ENCODE assay signal across 19 mouse cellular contexts in the genomic region with DNA sequence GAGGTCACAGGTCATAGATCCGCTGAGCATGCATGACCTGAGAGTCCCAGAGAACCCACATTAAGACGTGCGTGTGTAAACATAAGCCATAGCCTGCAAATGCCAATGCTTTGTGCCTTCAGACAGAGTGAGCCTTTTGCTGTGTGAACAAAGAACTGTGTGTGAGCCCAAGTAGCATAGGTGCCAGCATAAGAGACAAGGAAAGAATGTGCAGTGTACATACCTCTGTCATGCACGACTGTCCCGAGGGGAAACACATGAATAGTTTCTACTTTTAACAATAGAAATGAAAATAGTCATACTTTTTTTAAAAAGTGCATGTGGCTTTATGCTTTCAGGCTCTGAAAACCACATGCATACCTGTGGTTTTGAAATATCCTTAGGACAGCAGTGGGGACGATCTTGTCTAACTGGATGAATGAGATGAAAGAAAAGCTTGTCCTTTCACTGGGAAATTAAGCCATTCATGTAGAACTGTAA.
DNase-seq lines count a peak whose midpoint lies in the region; ATAC-seq lines count a peak whose summit lies in the region.
"Had no signal": no experiment of that assay in that cellular context is flagged by ENCODE, and none has a peak within 500 bp of the region (broad histone marks: within the 10 kb centered on the region; RNA-seq: fewer than 3 reads in every experiment).

No protein-coding gene starts in this region.

- H3K27ac ChIP-seq in forebrain, embryonic 11.5 days (ENCODE audit: low read depth, low read length), result no peak overlapping the region
- H3K27ac ChIP-seq in forebrain, embryonic 13.5 days, result no peak overlapping the region; the same call in 1 of the 2 replicates
- H3K27ac ChIP-seq in midbrain, embryonic 12.5 days (replicated peaks), result no peak overlapping the region
- H3K27ac ChIP-seq in midbrain, embryonic 10.5 days (replicated peaks), result no peak overlapping the region
- peak overlapping the region; percentile 46 for H3K27ac ChIP-seq in embryonic facial prominence, embryonic 14.5 days (replicated peaks; ENCODE audit: low read depth, low read length)
- H3K27ac ChIP-seq in stomach, embryonic 15.5 days, result no peak overlapping the region
- H3K27ac ChIP-seq: hindbrain, embryonic 15.5 days; liver, embryonic 14.5 days; macrophage had no signal

- no peak for DNase-seq in forebrain, embryonic 11.5 days (ENCODE audit: low spot score)
- DNase-seq in midbrain, embryonic 10.5 days (ENCODE audit: low spot score), result no peak
- DNase-seq in embryonic facial prominence, embryonic 14.5 days (ENCODE audit: low spot score), result peak; percentile 90
- DNase-seq in spleen, adult 12 weeks (ENCODE audit: low spot score), result no peak
- DNase-seq in left cerebral cortex, postnatal 4 days, result no peak
- DNase-seq: B cell, adult 2 months; cerebellum, postnatal 14 days; heart, postnatal 14 days; kidney, adult 11 months; kidney, postnatal 4 days; retina, postnatal 1 day; spleen, adult 18-20 months had no signal

- H3K4me3 ChIP-seq in forebrain, embryonic 11.5 days (ENCODE audit: low read depth, low read length), result no peak overlapping the region
- no peak overlapping the region for H3K4me3 ChIP-seq in forebrain, embryonic 13.5 days
- no peak overlapping the region for H3K4me3 ChIP-seq in midbrain, embryonic 12.5 days
- no peak overlapping the region for H3K4me3 ChIP-seq in midbrain, embryonic 10.5 days
- H3K4me3 ChIP-seq in embryonic facial prominence, embryonic 14.5 days (ENCODE audit: low read depth, low read length), result no peak overlapping the region
- no peak overlapping the region for H3K4me3 ChIP-seq in stomach, embryonic 15.5 days (replicated peaks)
- H3K4me3 ChIP-seq: hindbrain, embryonic 15.5 days had no signal

- 0 out of 2 replicates have a peak, but pooled peaks have one; percentile 27 for ATAC-seq in forebrain, embryonic 11.5 days (replicated peaks; ENCODE audit: low FRiP score)
- ATAC-seq in forebrain, embryonic 13.5 days, result no peak
- ATAC-seq in midbrain, embryonic 12.5 days (ENCODE audit: low FRiP score, low read depth), result 0 out of 2 replicates have a peak, but pooled peaks have one; percentile 38
- peak; percentile 94 for ATAC-seq in embryonic facial prominence, embryonic 14.5 days (ENCODE audit: low read depth)
- peak; percentile 56; the same call in 1 of the 2 replicates for ATAC-seq in stomach, embryonic 15.5 days (ENCODE audit: insufficient read depth, low FRiP score, low read depth)

- H3K27me3 ChIP-seq in forebrain, embryonic 11.5 days (ENCODE audit: control insufficient read depth, insufficient read depth, low read length), result no peaks in the 10 kb centered on the region
- no peaks in the 10 kb centered on the region for H3K27me3 ChIP-seq in forebrain, embryonic 13.5 days
- no peaks in the 10 kb centered on the region for H3K27me3 ChIP-seq in midbrain, embryonic 12.5 days
- H3K27me3 ChIP-seq in midbrain, embryonic 10.5 days (ENCODE audit: low read depth, poor library complexity, severe bottlenecking), result no peaks in the 10 kb centered on the region
- no peaks in the 10 kb centered on the region for H3K27me3 ChIP-seq in embryonic facial prominence, embryonic 14.5 days (replicated peaks; ENCODE audit: control insufficient read depth, insufficient read depth, low read length)
- no peaks in the 10 kb centered on the region for H3K27me3 ChIP-seq in stomach, embryonic 15.5 days (replicated peaks)
- H3K27me3 ChIP-seq: hindbrain, embryonic 15.5 days had no signal

- H3K4me1 ChIP-seq in forebrain, embryonic 11.5 days (replicated peaks; ENCODE audit: control insufficient read depth, insufficient read depth, low read length), result no peaks in the 10 kb centered on the region; the same call in 1 of the 2 replicates
- H3K4me1 ChIP-seq in forebrain, embryonic 13.5 days, result peaks cover 12% of the 10 kb centered on the region; the same call in 1 of the 2 replicates
- H3K4me1 ChIP-seq in midbrain, embryonic 12.5 days, result peaks cover 12% of the 10 kb centered on the region
- H3K4me1 ChIP-seq in midbrain, embryonic 10.5 days, result peaks cover 37% of the 10 kb centered on the region
- peaks cover 33% of the 10 kb centered on the region for H3K4me1 ChIP-seq in embryonic facial prominence, embryonic 14.5 days (ENCODE audit: control insufficient read depth, insufficient read depth, low read length)
- no peaks in the 10 kb centered on the region for H3K4me1 ChIP-seq in stomach, embryonic 15.5 days

- H3K9me3 ChIP-seq in forebrain, embryonic 11.5 days (ENCODE audit: control insufficient read depth, low read length), result no peaks in the 10 kb centered on the region
- H3K9me3 ChIP-seq in forebrain, embryonic 13.5 days (replicated peaks), result no peaks in the 10 kb centered on the region
- no peaks in the 10 kb centered on the region for H3K9me3 ChIP-seq in midbrain, embryonic 12.5 days
- H3K9me3 ChIP-seq in midbrain, embryonic 10.5 days (replicated peaks), result no peaks in the 10 kb centered on the region
- no peaks in the 10 kb centered on the region for H3K9me3 ChIP-seq in embryonic facial prominence, embryonic 14.5 days (ENCODE audit: control insufficient read depth, low read length)
- H3K9me3 ChIP-seq in stomach, embryonic 15.5 days, result no peaks in the 10 kb centered on the region
- H3K9me3 ChIP-seq: hindbrain, embryonic 15.5 days had no signal

- intact Hi-C loops in left cerebral cortex, postnatal 4 days (cut with DNase I), result no loop called here

- H3K9ac ChIP-seq in forebrain, embryonic 11.5 days (ENCODE audit: low read length), result no peak overlapping the region
- no peak overlapping the region for H3K9ac ChIP-seq in forebrain, embryonic 13.5 days
- H3K9ac ChIP-seq in midbrain, embryonic 12.5 days (replicated peaks), result no peak overlapping the region
- H3K9ac ChIP-seq in embryonic facial prominence, embryonic 14.5 days (ENCODE audit: low read depth, low read length), result no peak overlapping the region
- H3K9ac ChIP-seq in stomach, embryonic 15.5 days, result no peak overlapping the region
- H3K9ac ChIP-seq: hindbrain, embryonic 15.5 days; liver, embryonic 14.5 days had no signal

- no peaks in the 10 kb centered on the region for H3K36me3 ChIP-seq in forebrain, embryonic 11.5 days (ENCODE audit: control insufficient read depth, insufficient read depth, low read length)
- no peaks in the 10 kb centered on the region for H3K36me3 ChIP-seq in forebrain, embryonic 13.5 days (ENCODE audit: poor library complexity, severe bottlenecking)
- H3K36me3 ChIP-seq in midbrain, embryonic 12.5 days, result no peaks in the 10 kb centered on the region
- no peaks in the 10 kb centered on the region for H3K36me3 ChIP-seq in midbrain, embryonic 10.5 days
- no peaks in the 10 kb centered on the region for H3K36me3 ChIP-seq in embryonic facial prominence, embryonic 14.5 days (ENCODE audit: control insufficient read depth, insufficient read depth, low read length)
- H3K36me3 ChIP-seq in stomach, embryonic 15.5 days, result no peaks in the 10 kb centered on the region
- H3K36me3 ChIP-seq: G1E; hindbrain, embryonic 15.5 days had no signal

- no peak overlapping the region for H3K4me2 ChIP-seq in forebrain, embryonic 11.5 days (ENCODE audit: low read depth, low read length, severe bottlenecking)
- no peak overlapping the region for H3K4me2 ChIP-seq in forebrain, embryonic 13.5 days
- H3K4me2 ChIP-seq in midbrain, embryonic 12.5 days (replicated peaks), result no peak overlapping the region
- H3K4me2 ChIP-seq in embryonic facial prominence, embryonic 14.5 days (ENCODE audit: low read depth, low read length), result no peak overlapping the region
- H3K4me2 ChIP-seq in stomach, embryonic 15.5 days, result no peak overlapping the region
- H3K4me2 ChIP-seq: hindbrain, embryonic 15.5 days had no signal

- 63% methylated on average over 6 of the region's 6 CpGs for WGBS in forebrain, embryonic 11.5 days
- WGBS in forebrain, embryonic 13.5 days, result 39% methylated on average over 6 of the region's 6 CpGs
- WGBS in midbrain, embryonic 12.5 days, result 59% methylated on average over 6 of the region's 6 CpGs
- 63% methylated on average over 6 of the region's 6 CpGs for WGBS in midbrain, embryonic 10.5 days
- WGBS in embryonic facial prominence, embryonic 14.5 days, result 33% methylated on average over 6 of the region's 6 CpGs
- WGBS in stomach, embryonic 15.5 days, result 40% methylated on average over 6 of the region's 6 CpGs
